Mouse (Mus musculus): ENCODE measurements at regions not wholly inside any gene's neighbourhood (a gene's known extent, or its start where the extent isn't known, plus 50 kb on each side); places are given as distances from the start of the nearest gene placed in this dataset.

DNA sequence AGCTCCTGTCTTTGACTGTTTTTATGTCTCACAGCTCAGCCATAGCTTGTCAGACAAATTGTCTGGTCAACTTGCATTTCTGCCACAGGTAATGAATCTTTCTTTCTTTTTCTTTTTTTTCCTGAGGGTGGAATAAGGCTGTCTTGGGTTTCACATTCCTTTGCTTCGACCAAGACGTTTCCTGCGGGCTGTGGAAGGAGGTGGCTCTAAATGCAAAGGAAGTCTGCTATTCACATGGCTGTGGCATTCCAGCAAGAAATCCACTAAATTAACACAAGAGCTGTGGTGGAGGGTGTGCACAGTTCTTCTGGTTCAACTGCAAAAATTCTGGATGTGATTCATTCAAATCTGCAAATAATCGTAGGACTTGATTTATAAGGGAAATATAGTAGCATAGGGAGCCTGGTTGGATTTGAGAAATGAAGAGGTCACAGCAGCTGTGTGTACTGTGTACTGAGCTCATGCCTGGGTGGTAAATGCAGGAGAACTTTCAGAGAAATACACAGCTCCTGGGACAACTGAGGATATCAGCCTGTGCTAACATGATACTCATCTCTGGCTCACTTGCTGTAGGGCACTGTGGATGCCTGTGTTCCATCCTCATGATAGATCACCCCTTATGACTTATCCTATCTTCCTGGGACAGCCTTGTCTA, 71.2 kb upstream of the Igfbp3 start:
- TF ChIP-seq CTCF (IDR thresholded peaks at IDR 0.05; ENCODE audit: borderline replicate concordance, insufficient read depth, low read depth, low read length) (no peak), POLR2A (IDR thresholded peaks at IDR 0.05; ENCODE audit: borderline replicate concordance, insufficient read depth, low read length) (no peak)

All from cerebellum, adult 2 months (tissue).